Mouse (Mus musculus) WW6 (cell line): Measurements from ENCODE around the gene Sh3gl2.
A peak's percentile ranks its signal among the peaks of the same experiment; 100 is the strongest.

Source experiments
- DNase-seq: peaks from one replicate; pipeline ENCODE4 v3.0.0-alpha.2; 2013; ENCODE audit warnings: low read depth, low spot score

The Sh3gl2 gene

GRCm38 (mm10) chr4:85416466-85416865 is 211.5 kb downstream of the Sh3gl2 start:
- DNase-seq, result no peak

GRCm38 (mm10) chr4:85420429-85420828 is 215.5 kb downstream of the Sh3gl2 start:
- DNase-seq, result no peak

GRCm38 (mm10) chr4:85426211-85426610 is 221.3 kb downstream of the Sh3gl2 start:
- DNase-seq, result no peak

- no peak for DNase-seq
These were observed 227.9 kb downstream of the Sh3gl2 start for GRCm38 (mm10) chr4:85432786-85433185.

- no peak for DNase-seq
These were observed 229.8 kb downstream of the Sh3gl2 start for GRCm38 (mm10) chr4:85434734-85435133.

GRCm38 (mm10) chr4:85438813-85439212 is 233.9 kb downstream of the Sh3gl2 start:
- DNase-seq, result no peak

- DNase-seq, result no peak
These were observed 278.7 kb downstream of the Sh3gl2 start for GRCm38 (mm10) chr4:85483586-85483985.

- no peak for DNase-seq
These were observed 281.5 kb downstream of the Sh3gl2 start for GRCm38 (mm10) chr4:85486316-85486946.

GRCm38 (mm10) chr4:85505718-85506117 is 300.8 kb downstream of the Sh3gl2 start:
- no peak for DNase-seq

GRCm38 (mm10) chr4:85506976-85507375 is 302.1 kb downstream of the Sh3gl2 start:
- DNase-seq, result no peak

GRCm38 (mm10) chr4:85507491-85507890 is 302.6 kb downstream of the Sh3gl2 start:
- DNase-seq, result no peak

- no peak for DNase-seq
These were observed 308.4 kb downstream of the Sh3gl2 start for GRCm38 (mm10) chr4:85513288-85513687.

GRCm38 (mm10) chr4:85513792-85514191 is 308.9 kb downstream of the Sh3gl2 start, which contains the start of gene Adamtsl1:
Gene Adamtsl1, plus strand, starts transcription at chr4:85514172.
- DNase-seq, result no peak

- DNase-seq, result peak; percentile 47
These were observed 309.3 kb downstream of the Sh3gl2 start for GRCm38 (mm10) chr4:85514205-85514681.

- no peak for DNase-seq
These were observed 322.1 kb downstream of the Sh3gl2 start for GRCm38 (mm10) chr4:85526966-85527566.

- DNase-seq, result no peak
These were observed 324.9 kb downstream of the Sh3gl2 start for GRCm38 (mm10) chr4:85529852-85530251.

GRCm38 (mm10) chr4:85539677-85540076 is 334.8 kb downstream of the Sh3gl2 start:
- no peak for DNase-seq

- DNase-seq, result no peak
These were observed 338.3 kb downstream of the Sh3gl2 start for GRCm38 (mm10) chr4:85543221-85543620.

- no peak for DNase-seq
These were observed 349.8 kb downstream of the Sh3gl2 start for GRCm38 (mm10) chr4:85554696-85555095.

GRCm38 (mm10) chr4:85559753-85560152 is 354.8 kb downstream of the Sh3gl2 start:
- DNase-seq, result no peak

GRCm38 (mm10) chr4:85585426-85585825 is 380.5 kb downstream of the Sh3gl2 start:
- no peak for DNase-seq

GRCm38 (mm10) chr4:85588928-85589327 is 384.0 kb downstream of the Sh3gl2 start:
- DNase-seq, result no peak

GRCm38 (mm10) chr4:85591037-85591436 is 386.1 kb downstream of the Sh3gl2 start:
- no peak for DNase-seq
